Mouse (Mus musculus) forebrain, embryonic 11.5 days (tissue): ENCODE data around the gene Mgrn1. TPM values are rescaled to one million over a fixed set of nuclear protein-coding genes. Genes with fewer than 3 reads are reported as not detected.

ENCODE experiments used
- ATAC-seq: fragments of 200-750 bp; cut with Nextera tagmentation; replicated peaks from 2 replicates; pipeline ENCODE4 v1.8.0; 2017; ENCODE audit warnings: moderate TSS enrichment; ENCODE audit not compliant: low FRiP score
- DNase-seq: peaks from one replicate; pipeline ENCODE4 v3.0.0-alpha.2; 2017; ENCODE audit warnings: low spot score
- H3K27ac ChIP-seq: fragments of 300-500 bp; sonication (generic); 2 replicates; pipeline ENCODE4 v1.5.1; 2014; ENCODE audit warnings: low read depth, low read length
- H3K27me3 ChIP-seq: fragments of 300-500 bp; sonication (generic); 2 replicates; pipeline ENCODE4 v1.6.1; 2014; ENCODE audit warnings: mild to moderate bottlenecking, low read length, mixed read lengths; ENCODE audit not compliant: control insufficient read depth, insufficient read depth
- H3K36me3 ChIP-seq: fragments of 300-500 bp; sonication (generic); 2 replicates; pipeline ENCODE4 v1.6.1; 2014; ENCODE audit warnings: mild to moderate bottlenecking, low read length, moderate library complexity, mixed read lengths; ENCODE audit not compliant: control insufficient read depth, insufficient read depth
- H3K4me1 ChIP-seq: fragments of 300-500 bp; sonication (generic); replicated peaks from 2 replicates; pipeline ENCODE4 v1.6.1; 2014; ENCODE audit warnings: low read length, mixed read lengths; ENCODE audit not compliant: control insufficient read depth, insufficient read depth
- H3K4me2 ChIP-seq: fragments of 300-500 bp; sonication (generic); 2 replicates; pipeline ENCODE4 v1.6.1; 2014; ENCODE audit warnings: low read depth, mild to moderate bottlenecking, low read length, moderate library complexity, mixed read lengths; ENCODE audit not compliant: severe bottlenecking
- H3K4me3 ChIP-seq: fragments of 300-500 bp; sonication (generic); 2 replicates; pipeline ENCODE4 v1.5.1; 2014; ENCODE audit warnings: low read depth, low read length
- H3K9ac ChIP-seq: fragments of 300-500 bp; sonication (generic); 2 replicates; pipeline ENCODE4 v1.6.1; 2014; ENCODE audit warnings: low read length
- H3K9me3 ChIP-seq: fragments of 300-500 bp; sonication (generic); 2 replicates; pipeline ENCODE4 v1.6.1; 2016; ENCODE audit warnings: low read length, mixed read lengths; ENCODE audit not compliant: control insufficient read depth
- WGBS: fragments of 180-500 bp; shearing (Covaris S2); extraction: QIAGEN DNeasy Blood & Tissue Kit; methylation state at CpG from one replicate; pipeline ENCODE4 v1.1.7; 2014; 5-methylcytosine and 5-hydroxymethylcytosine counted together
- polyA plus RNA-seq: library from polyadenylated mRNA; unstranded; fragments of >200 nt; fragmentation: Nextera tagmentation; extraction: Ambion mirVana; gene quantifications from 2 replicates; pipeline ENCODE4 v1.2.1, GENCODE M21; 2014

The Mgrn1 gene
- polyA plus RNA-seq, 1 experiment from 2014 or later: 69.9 TPM

DNA sequence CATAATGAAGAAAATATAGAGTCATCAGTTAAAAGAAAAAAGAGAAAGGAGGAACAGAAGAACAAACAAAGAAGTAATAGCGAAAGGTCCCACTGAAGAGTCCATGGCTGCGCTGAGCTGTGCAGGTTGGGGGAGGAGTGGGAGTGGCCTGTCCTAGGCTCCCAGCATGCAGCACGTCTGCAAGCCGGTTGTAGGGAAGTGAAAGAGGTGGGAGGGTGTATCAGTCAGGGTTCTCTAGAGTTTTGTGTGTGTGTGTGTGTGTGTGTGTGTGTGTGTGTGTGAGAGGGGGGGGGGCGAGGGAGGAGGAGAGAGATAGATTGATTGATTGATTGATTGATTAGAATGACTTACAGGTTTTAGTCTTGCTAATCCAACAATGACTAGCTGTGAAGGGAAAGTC lies 21.9 kb downstream of the Mgrn1 start:
- H3K36me3 ChIP-seq: no peaks in the 10 kb centered on the region
- WGBS: 49% methylated on average over 5 of the region's 5 CpGs
- H3K9ac ChIP-seq: no peak overlapping the region
- no peaks in the 10 kb centered on the region for H3K27me3 ChIP-seq
- H3K4me3 ChIP-seq: no peak overlapping the region
- H3K27ac ChIP-seq: no peak overlapping the region
- H3K4me1 ChIP-seq: no peaks in the 10 kb centered on the region
- no peak for DNase-seq
- no peaks in the 10 kb centered on the region for H3K9me3 ChIP-seq
- no peak for ATAC-seq
- no peak overlapping the region for H3K4me2 ChIP-seq

DNA sequence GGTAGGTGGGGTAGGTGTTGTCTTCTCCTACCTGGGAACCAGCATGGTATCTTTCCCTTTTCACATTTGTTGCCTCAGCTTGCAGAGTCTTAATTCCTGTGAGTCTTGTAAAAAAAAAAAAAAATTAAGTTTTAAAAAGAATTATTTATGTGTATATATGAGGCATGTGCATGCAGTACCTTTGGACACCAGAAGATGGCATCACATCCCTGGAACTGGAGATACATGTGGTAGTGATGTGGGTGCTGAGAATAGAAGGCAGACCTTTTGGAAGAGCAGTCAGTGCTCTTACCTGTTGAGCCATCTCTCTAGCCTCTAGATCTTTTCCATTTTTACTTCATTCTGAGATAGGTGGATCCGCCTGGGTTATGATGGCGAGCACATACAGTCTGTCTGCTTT lies 23.7 kb downstream of the Mgrn1 start:
- Histone ChIP-seq H3K4me2 (no peak overlapping the region), H3K27me3 (no peaks in the 10 kb centered on the region), H3K4me1 (no peaks in the 10 kb centered on the region), H3K9ac (no peak overlapping the region), H3K4me3 (no peak overlapping the region), H3K36me3 (no peaks in the 10 kb centered on the region), H3K9me3 (no peaks in the 10 kb centered on the region), H3K27ac (no peak overlapping the region)
- DNase-seq: no peak
- no peak for ATAC-seq
- 96% methylated on average over 2 of the region's 2 CpGs for WGBS

DNA sequence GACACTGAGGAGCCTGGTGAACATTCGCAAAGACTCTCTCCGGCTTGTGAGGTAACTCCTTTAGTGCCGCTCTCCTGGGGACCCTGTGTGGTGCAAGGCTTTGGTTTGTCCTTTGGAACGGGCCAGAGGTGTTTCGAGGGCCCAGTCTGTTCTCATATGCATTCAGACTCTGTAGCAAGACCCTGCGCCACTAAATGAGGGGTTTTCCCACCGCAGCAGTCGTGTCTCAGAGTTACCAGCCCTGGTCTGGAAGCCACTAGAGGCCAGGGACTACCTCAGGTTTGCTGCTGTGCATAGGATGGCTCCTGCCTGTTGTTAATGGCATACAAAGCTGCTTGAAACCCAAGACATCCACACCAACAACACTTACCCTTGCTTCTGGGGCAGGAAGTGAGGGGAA lies 24.7 kb downstream of the Mgrn1 start:
- H3K9me3 ChIP-seq: no peaks in the 10 kb centered on the region
- no peaks in the 10 kb centered on the region for H3K4me1 ChIP-seq
- H3K9ac ChIP-seq: no peak overlapping the region
- H3K4me2 ChIP-seq: no peak overlapping the region
- DNase-seq (no peak), ATAC-seq (no peak)
- no peaks in the 10 kb centered on the region for H3K36me3 ChIP-seq
- no peaks in the 10 kb centered on the region for H3K27me3 ChIP-seq
- 97% methylated on average over 8 of the region's 8 CpGs for WGBS
- H3K27ac ChIP-seq: no peak overlapping the region
- no peak overlapping the region for H3K4me3 ChIP-seq

DNA sequence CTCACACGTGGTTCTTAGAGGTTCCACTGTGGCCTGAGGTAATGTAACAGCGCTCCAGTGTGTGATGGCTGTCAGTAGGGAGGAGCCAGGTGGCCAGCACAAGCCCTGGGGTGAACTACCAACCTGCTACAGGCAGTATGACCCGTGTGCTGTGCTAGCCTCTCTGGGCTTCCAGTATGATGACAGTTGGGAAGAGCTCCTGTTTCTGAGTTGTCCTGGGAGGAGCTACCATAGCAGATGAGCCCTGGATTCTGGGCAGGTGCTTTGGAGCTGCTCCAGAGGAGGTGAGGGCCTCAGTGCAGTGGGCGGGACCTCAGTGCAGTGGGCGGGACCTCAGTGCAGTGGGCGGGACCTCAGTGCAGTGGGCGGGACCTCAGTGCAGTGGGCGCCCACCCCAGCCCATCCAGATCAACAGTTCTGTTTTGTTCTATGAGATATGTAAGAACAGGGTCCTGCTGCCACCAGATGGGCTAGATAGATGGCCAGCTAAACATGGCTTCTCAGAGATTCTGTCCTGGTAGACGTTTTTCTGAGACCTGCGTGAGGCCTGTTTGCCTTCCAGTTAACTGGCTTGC lies 26.1 kb downstream of the Mgrn1 start:
- 75% methylated on average over 10 of the region's 10 CpGs for WGBS
- H3K9me3 ChIP-seq: no peaks in the 10 kb centered on the region
- no peak for DNase-seq
- H3K4me1 ChIP-seq: no peaks in the 10 kb centered on the region
- H3K4me2 ChIP-seq: no peak overlapping the region
- no peaks in the 10 kb centered on the region for H3K36me3 ChIP-seq
- no peaks in the 10 kb centered on the region for H3K27me3 ChIP-seq
- no peak for ATAC-seq
- no peak overlapping the region for H3K27ac ChIP-seq
- no peak overlapping the region for H3K4me3 ChIP-seq
- H3K9ac ChIP-seq: no peak overlapping the region

DNA sequence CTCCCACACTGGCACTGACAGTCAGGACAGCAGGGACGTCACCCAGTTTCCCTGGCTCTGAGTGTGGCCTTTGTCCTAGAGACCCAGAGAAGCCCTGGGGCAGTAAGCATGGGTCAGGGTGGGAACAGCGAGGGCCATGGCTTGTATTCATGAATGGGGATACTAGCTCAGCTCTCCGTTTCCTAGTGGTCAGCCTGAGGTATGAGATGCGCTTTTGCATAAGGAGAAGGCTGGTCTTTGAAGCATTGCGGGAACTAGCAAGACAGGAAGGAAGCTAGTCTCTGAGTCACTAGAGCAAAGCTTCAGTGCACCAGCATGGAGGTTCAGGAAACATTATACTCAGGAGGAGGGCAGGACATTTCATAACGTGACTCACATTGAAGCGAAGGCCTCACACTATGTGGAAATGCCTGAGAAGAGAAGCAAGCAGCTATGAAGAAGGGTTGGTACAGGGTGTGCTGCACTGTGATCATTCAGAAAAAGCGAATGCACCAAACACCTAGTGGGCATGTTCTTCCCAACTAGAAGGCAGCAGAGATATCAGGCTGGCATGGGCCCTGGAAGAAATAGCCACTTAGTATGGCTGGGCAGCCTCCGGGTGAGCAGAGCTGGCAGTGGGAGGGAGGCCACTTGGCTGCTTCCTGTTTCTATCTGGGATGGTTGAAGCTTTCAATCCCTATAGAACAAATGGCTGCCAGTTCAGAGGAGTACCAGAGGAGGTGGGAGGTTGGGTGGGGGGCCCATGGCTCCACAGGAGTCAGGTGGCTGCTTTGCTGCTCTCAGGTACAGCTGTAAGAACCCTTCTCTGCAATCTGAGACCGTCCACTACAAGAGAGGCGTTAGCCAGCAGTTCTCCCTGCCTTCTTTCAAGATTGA lies 27.1 kb downstream of the Mgrn1 start:
- no peaks in the 10 kb centered on the region for H3K27me3 ChIP-seq
- 81% methylated on average over 11 of the region's 11 CpGs for WGBS
- H3K9me3 ChIP-seq: no peaks in the 10 kb centered on the region
- ATAC-seq (no peak), DNase-seq (no peak)
- H3K9ac ChIP-seq: no peak overlapping the region
- no peak overlapping the region for H3K4me2 ChIP-seq
- no peaks in the 10 kb centered on the region for H3K36me3 ChIP-seq
- H3K27ac ChIP-seq: no peak overlapping the region
- H3K4me3 ChIP-seq: no peak overlapping the region
- no peaks in the 10 kb centered on the region for H3K4me1 ChIP-seq

DNA sequence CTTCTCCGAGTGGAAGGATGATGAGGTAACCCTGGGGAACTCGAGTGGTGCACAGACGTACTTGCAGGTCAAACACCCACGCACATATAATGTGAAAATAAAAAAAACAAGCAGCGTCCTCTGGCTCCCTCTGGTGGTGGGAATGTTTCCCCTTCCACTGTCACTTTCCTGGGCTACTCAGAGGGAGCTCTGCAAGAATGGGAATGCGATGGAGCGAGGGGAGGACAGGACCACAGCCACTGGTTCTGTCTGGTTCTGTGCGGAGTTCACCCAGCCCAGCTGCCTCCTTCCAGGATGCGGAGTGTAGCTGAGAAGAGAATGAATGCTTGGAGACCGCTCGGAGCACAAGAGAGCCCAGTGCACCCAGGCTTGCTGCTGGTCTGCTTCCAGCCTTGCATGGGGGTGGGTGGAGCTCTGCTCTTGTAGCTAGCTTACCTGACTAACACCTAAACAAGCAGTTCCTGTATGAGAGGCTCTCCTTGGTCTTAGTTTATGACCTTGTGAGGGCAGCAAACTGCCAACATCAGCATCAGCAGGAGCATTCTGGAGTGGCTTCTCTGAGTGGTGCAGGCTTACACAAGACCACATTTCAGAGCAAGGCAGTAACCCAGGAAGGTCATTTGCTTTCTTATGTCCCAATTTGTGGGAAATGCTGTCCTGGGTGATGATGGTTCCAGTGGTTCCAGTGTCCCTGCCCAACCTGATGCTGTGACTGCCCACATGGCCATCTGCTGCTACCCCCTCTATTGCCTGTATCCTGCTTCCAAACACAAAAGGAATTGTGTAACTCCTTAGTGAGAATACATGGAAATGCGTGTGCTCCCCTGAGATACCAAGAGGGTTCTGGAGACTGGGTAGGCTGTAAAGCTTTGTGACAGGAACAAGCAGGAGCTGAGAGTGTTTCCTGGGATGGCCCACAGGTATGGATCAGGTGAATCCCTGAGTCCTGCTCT lies 28.0 kb downstream of the Mgrn1 start:
- peak; percentile 27 for ATAC-seq
- H3K4me2 ChIP-seq: no peak overlapping the region
- H3K9me3 ChIP-seq: no peaks in the 10 kb centered on the region
- WGBS: 38% methylated on average over 12 of the region's 12 CpGs
- H3K4me1 ChIP-seq: no peaks in the 10 kb centered on the region
- H3K27me3 ChIP-seq: no peaks in the 10 kb centered on the region
- peak; percentile 87 for DNase-seq
- no peak overlapping the region for H3K4me3 ChIP-seq
- H3K9ac ChIP-seq: no peak overlapping the region
- no peak overlapping the region for H3K27ac ChIP-seq
- no peaks in the 10 kb centered on the region for H3K36me3 ChIP-seq

DNA sequence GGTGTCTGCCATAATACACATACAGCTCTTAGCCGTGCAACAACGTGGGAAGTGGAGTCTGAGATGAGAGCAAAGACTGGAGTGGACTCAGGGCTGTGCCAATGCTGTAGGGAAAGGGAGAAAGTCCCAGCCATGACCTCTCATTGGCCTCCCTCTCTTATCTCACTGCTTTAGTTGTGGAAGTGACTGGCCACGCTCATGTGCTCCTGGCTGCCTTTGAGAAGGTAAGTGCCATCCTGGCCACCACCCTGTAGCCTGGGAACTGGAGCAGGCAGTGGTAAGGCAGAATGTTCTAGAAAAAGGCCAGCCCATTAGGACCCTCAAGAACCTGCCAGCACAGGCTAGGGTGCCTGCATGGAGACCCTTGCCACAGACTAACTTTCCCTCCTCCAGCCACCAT lies 29.9 kb downstream of the Mgrn1 start:
- WGBS: 96% methylated on average over 3 of the region's 3 CpGs
- no peaks in the 10 kb centered on the region for H3K27me3 ChIP-seq
- no peaks in the 10 kb centered on the region for H3K9me3 ChIP-seq
- H3K27ac ChIP-seq: no peak overlapping the region
- H3K4me2 ChIP-seq: no peak overlapping the region
- no peak overlapping the region for H3K4me3 ChIP-seq
- no peaks in the 10 kb centered on the region for H3K4me1 ChIP-seq
- ATAC-seq (no peak), DNase-seq (no peak)
- H3K36me3 ChIP-seq: no peaks in the 10 kb centered on the region; the same call in 1 of the 2 replicates
- no peak overlapping the region for H3K9ac ChIP-seq

DNA sequence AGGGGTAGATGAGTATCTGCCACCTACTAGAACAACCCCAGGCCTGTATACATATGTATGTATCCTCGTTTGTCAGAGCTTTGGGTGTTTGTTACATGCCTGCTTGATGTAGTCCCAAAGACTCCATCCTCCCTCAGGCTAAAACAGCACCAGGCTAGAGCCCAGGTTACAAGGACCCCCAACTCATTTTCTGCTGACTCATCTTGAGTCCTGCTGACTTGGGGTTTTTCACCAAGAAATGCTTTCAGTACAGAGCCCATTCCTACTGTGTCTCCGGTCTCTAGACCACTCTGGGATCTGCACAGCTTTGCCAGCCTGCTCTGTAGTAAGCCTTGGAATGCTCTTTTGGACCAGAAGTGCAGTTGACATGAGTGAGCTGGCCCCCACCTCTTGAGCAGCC lies 30.6 kb downstream of the Mgrn1 start:
- H3K9me3 ChIP-seq: no peaks in the 10 kb centered on the region
- H3K9ac ChIP-seq: no peak overlapping the region
- H3K27ac ChIP-seq: no peak overlapping the region
- H3K4me3 ChIP-seq: no peak overlapping the region
- H3K4me2 ChIP-seq: no peak overlapping the region
- H3K36me3 ChIP-seq: no peaks in the 10 kb centered on the region; the same call in 1 of the 2 replicates
- ATAC-seq (no peak), DNase-seq (no peak)
- no peaks in the 10 kb centered on the region for H3K4me1 ChIP-seq
- 80% methylated on average over 2 of the region's 2 CpGs for WGBS
- H3K27me3 ChIP-seq: no peaks in the 10 kb centered on the region
